Mouse (Mus musculus) gastrocnemius, adult 8-10 months (tissue): ENCODE data around the gene Olfr776. TPM values are rescaled to one million over a fixed set of nuclear protein-coding genes. Genes with fewer than 3 reads are reported as not detected.
"Not testable (repeated sequence)": the region's sequence is repeated elsewhere in the genome, so short reads cannot be mapped to it uniquely, and the experiment has no call there.

ENCODE experiments used
- DNase-seq, 2 experiments: peaks; one replicate each; pipeline ENCODE4 v3.0.0; 2022; ENCODE audit warnings: low spot score in 2 of 2
- total RNA-seq, 4 experiments: library from RNA; stranded (reverse); gene quantifications; 2 replicates each; pipeline ENCODE4 v1.2.4; 2022

The Olfr776 gene
- total RNA-seq = not detected

DNA sequence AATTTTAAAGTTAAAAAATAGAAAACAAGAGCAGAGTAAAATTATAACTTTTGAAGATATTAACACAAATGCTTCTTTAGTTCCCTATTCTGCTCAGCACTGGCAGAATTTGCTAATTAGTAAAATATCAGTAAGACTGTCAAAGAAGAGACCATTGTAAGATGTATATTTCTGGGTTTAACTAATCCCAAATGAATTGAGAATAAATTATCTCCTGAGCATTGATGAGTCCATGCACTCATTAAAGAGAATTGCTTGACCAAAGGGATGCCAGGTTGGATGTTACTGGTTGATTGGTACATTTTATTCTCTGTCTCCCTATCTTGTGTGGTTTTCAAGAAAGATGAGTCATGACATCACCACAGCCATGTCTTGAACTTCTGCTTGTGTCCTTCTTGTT, at the start of gene Olfr776:
Gene Olfr776 (plus strand): TSS at position 301 of the 400 bp plus-strand sequence.
- no peak for DNase-seq

- DNase-seq = no peak
These were observed 28.2 kb upstream of the Olfr776 start for GRCm38 (mm10) chr10:129230737-129231136.

GRCm38 (mm10) chr10:129235904-129236303, 23.0 kb upstream of the Olfr776 start, which contains the start of gene Olfr774:
Gene Olfr774, plus strand, starts transcription at chr10:129236204.
- no peak for DNase-seq

DNA sequence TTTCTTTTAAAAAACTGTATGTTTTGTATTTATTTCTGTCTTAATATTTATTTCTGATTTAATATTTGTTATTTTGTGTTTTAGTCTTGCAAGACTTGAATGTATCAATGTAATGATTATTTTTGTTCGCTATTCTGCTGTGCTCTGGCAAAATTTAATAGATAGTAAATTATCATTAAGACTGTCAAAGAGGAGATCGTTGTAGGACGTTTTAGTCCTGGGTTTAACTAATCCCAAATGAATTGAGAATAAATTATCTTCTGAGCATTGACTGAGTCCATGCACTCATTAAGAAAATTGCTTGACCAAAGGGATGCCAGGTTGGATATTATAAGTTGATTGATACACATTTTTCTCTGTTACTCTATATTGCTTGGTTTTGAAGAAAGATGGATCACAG, 10.8 kb upstream of the Olfr776 start, which contains the start of gene Olfr775:
Gene Olfr775 (plus strand): TSS at position 301 of the 400 bp plus-strand sequence.
- no peak for DNase-seq

DNA sequence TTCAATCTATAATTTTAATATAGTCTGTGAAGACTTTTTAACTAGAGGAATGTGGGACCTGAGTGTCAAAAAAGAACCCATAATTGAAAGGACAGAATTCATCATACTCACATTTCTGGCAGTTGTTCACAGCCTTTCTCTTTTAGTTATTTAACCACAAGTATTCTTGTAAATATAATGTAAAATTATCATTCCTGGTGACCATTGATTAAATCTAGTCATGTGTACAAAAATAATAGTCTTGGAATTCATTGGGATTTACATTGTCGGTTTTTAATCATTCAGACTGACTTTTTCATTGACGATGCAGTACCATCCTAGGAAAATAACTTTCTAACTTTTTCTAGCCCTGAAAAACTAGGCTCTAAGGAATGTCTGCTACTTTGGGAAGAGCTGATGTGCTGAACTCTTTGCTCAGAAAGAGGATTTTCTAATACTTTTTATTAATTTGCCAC, 12.2 kb downstream of the Olfr776 start, which contains the start of gene Olfr777:
Gene Olfr777 (minus strand): TSS at position 405 of the 455 bp plus-strand sequence.
- DNase-seq = no peak

DNA sequence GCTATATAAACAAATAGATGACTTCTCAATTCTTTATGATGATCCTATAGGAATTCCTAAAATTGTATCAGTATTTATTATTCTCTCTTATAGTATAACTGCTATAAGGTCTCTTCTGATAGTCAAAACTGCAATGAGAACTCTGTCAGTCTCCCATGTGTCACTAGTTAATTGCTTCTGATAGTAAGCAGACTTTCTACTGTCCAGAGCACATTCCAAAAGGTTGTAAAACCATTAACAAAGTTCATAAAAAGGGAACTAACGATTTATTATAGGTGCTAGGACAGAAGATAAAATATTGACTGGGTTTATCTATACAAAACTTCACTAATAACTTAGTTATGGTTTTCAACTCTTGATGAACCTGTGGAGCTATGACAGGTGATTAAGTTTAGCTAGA, 54.0 kb downstream of the Olfr776 start:
- DNase-seq = not testable (repeated sequence)

DNA sequence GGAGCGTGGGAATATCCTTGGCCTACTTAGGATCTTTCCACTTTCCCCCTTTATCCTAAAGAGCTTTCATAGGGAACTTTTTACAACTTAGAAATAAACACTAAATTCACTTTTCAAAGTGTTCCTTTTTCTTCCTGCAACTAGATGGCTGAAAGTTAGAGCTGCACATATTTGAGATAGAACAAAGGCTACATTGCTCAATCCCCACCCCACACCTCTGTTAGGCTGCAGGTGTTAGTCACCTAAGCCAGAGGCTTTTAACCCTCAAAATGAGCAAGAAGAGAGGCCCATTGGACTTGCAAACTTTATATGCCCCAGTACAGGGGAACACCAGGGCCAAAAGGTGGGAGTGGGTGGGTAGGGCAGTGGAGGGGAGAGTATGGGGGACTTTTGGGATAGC, 54.6 kb downstream of the Olfr776 start:
- DNase-seq = not testable (repeated sequence)

Other genes starting within 250 kb of the Olfr776 start
- gene Olfr763, start 248.3 kb upstream of the Olfr776 start, total RNA-seq = not detected
- not detected for gene Olfr764-ps1, start 219.2 kb upstream of the Olfr776 start, total RNA-seq
- not detected for gene Olfr765, start 209.1 kb upstream of the Olfr776 start, total RNA-seq
- gene Olfr766-ps1, start 190.2 kb upstream of the Olfr776 start, total RNA-seq = not detected
- gene Olfr767, start 176.2 kb upstream of the Olfr776 start, total RNA-seq = not detected
- not detected for gene Olfr768, start 159.8 kb upstream of the Olfr776 start, total RNA-seq
- not detected for gene Olfr769, start 141.3 kb upstream of the Olfr776 start, total RNA-seq
- gene Olfr770, start 120.1 kb upstream of the Olfr776 start, total RNA-seq = not detected
- gene Olfr771, start 94.4 kb upstream of the Olfr776 start, total RNA-seq = not detected
- gene Olfr772, start 81.2 kb upstream of the Olfr776 start, total RNA-seq = not detected
- gene Olfr773, start 71.7 kb upstream of the Olfr776 start, total RNA-seq = not detected
- gene Olfr774, start 22.9 kb upstream of the Olfr776 start, total RNA-seq = not detected
- gene Olfr775, start 10.7 kb upstream of the Olfr776 start, total RNA-seq = not detected
- gene Olfr777, start 12.4 kb downstream of the Olfr776 start, total RNA-seq = not detected
- gene Olfr780, start 59.0 kb downstream of the Olfr776 start, total RNA-seq = not detected
- not detected for gene Olfr781, start 69.7 kb downstream of the Olfr776 start, total RNA-seq
- not detected for gene Olfr782, start 89.7 kb downstream of the Olfr776 start, total RNA-seq
- not detected for gene Olfr784, start 125.0 kb downstream of the Olfr776 start, total RNA-seq
- gene Olfr785, start 146.3 kb downstream of the Olfr776 start, total RNA-seq = not detected
- gene Olfr786, start 168.2 kb downstream of the Olfr776 start, total RNA-seq = not detected
- not detected for gene Olfr787, start 202.7 kb downstream of the Olfr776 start, total RNA-seq
- gene Olfr788, start 211.9 kb downstream of the Olfr776 start, total RNA-seq = not detected
- not detected for gene Olfr789, start 225.6 kb downstream of the Olfr776 start, total RNA-seq
- not detected for gene Olfr790, start 239.4 kb downstream of the Olfr776 start, total RNA-seq